Mouse (Mus musculus) hindbrain, embryonic 12.5 days (tissue): ENCODE results near the gene Slc18a2. TPM values are rescaled to one million over a fixed set of nuclear protein-coding genes. Genes with fewer than 3 reads are reported as not detected.

Experiments used
- ATAC-seq: fragments of 200-750 bp; cut with Nextera tagmentation; 2 replicates; pipeline ENCODE4 v1.8.0; 2017; ENCODE audit warnings: moderate TSS enrichment; ENCODE audit not compliant: low FRiP score
- H3K27ac ChIP-seq: fragments of 300-500 bp; sonication (generic); 2 replicates; pipeline ENCODE4 v1.5.1; 2016; ENCODE audit warnings: mild to moderate bottlenecking
- H3K27me3 ChIP-seq: fragments of 300-500 bp; sonication (generic); 2 replicates; pipeline ENCODE4 v1.6.1; 2016; ENCODE audit warnings: mild to moderate bottlenecking
- H3K36me3 ChIP-seq: fragments of 300-500 bp; sonication (generic); 2 replicates; pipeline ENCODE4 v1.6.1; 2016; ENCODE audit warnings: mild to moderate bottlenecking
- H3K4me1 ChIP-seq: fragments of 300-500 bp; sonication (generic); 2 replicates; pipeline ENCODE4 v1.6.1; 2016
- H3K4me2 ChIP-seq: fragments of 300-500 bp; sonication (generic); replicated peaks from 2 replicates; pipeline ENCODE4 v1.6.1; 2016; ENCODE audit warnings: mild to moderate bottlenecking
- H3K4me3 ChIP-seq: fragments of 300-500 bp; sonication (generic); 2 replicates; pipeline ENCODE4 v1.5.1; 2016; ENCODE audit warnings: mild to moderate bottlenecking
- H3K9ac ChIP-seq: fragments of 300-500 bp; sonication (generic); 2 replicates; pipeline ENCODE4 v1.6.1; 2016; ENCODE audit warnings: mild to moderate bottlenecking, moderate library complexity
- H3K9me3 ChIP-seq: fragments of 300-500 bp; sonication (generic); replicated peaks from 2 replicates; pipeline ENCODE4 v1.6.1; 2016; ENCODE audit warnings: mild to moderate bottlenecking
- WGBS: fragments of 180-500 bp; shearing (Covaris S2); methylation state at CpG from one replicate; pipeline ENCODE4 v1.1.7; 2016; 5-methylcytosine and 5-hydroxymethylcytosine counted together
- polyA plus RNA-seq: library from polyadenylated mRNA; unstranded; fragments of >200 nt; fragmentation: Nextera tagmentation; extraction: Ambion mirVana; gene quantifications from 2 replicates; pipeline ENCODE4 v1.2.1, GENCODE M21; 2016

Gene Slc18a2
- polyA plus RNA-seq, 1 experiment from 2014 or later = 17.9 TPM

DNA sequence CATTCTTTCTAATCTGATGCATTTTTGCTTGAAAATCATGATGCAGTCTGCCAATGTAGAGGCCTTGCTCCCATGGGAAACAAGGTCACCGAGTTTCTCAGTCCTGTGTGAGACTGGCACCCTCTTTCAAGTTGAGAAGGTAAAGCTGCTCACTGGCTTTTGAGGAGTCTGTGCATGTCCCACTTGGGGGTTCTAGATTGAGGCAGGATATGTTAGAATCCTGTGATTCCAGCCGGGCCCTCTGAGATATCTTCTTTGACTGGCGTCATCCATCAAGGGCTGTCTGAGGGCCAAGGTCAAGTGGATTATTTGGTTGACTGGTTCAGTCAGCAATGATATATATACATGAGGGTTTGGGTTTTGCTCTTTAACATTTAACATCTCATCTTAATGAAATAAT lies 21.3 kb downstream of the Slc18a2 start:
- 74% methylated on average over 3 of the region's 3 CpGs for WGBS
- no peaks in the 10 kb centered on the region for H3K9me3 ChIP-seq
- no peak overlapping the region for H3K4me3 ChIP-seq
- ATAC-seq = no peak
- no peak overlapping the region for H3K9ac ChIP-seq
- H3K27me3 ChIP-seq = no peaks in the 10 kb centered on the region
- H3K27ac ChIP-seq = no peak overlapping the region
- no peaks in the 10 kb centered on the region; the same call in 1 of the 2 replicates for H3K4me1 ChIP-seq
- H3K36me3 ChIP-seq = no peaks in the 10 kb centered on the region
- H3K4me2 ChIP-seq = no peak overlapping the region

DNA sequence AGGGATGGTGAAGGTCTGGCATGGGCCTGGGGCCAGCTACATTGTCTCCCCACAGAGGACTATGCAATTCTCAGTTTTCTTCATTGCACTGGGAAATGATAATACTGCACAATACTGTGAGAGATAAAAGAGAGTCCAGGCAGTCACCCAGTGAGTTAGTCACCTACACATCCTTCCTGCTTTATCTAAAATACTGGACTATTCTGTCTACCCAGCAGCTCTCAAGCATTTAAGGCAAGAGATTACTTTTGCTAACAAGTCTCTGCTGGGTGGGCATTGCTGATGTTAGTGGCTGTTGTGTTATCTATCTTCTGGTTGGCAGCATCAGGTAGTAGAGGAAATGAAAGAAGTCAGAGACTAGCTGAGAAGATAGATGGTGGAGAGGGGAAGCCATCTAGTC lies 28.3 kb downstream of the Slc18a2 start:
- Histone ChIP-seq H3K4me2 (no peak overlapping the region), H3K4me3 (no peak overlapping the region), H3K9ac (no peak overlapping the region), H3K36me3 (no peaks in the 10 kb centered on the region), H3K27ac (no peak overlapping the region), H3K4me1 (no peaks in the 10 kb centered on the region), H3K9me3 (no peaks in the 10 kb centered on the region), H3K27me3 (no peaks in the 10 kb centered on the region)
- no peak for ATAC-seq

DNA sequence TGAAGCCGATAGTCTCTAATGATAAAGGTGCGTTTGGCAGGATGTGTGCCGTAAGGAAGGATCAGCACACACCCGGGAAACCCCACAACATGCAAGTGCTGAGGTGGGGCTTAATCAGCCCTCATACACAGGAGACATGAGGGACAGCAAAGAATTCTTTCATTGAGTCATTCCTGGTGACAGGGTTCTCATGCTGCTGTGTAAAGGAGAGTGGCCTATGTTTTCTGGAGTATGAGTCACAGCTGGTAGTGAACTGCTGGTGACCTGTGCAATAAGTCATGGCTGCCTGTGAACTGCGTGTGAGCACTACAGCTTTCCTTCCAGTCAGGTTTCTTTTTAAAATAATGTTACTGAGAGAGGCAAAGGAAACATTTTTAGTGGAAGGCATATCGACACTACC lies 29.1 kb downstream of the Slc18a2 start:
- Histone ChIP-seq H3K4me1 (no peaks in the 10 kb centered on the region), H3K27ac (no peak overlapping the region), H3K36me3 (no peaks in the 10 kb centered on the region), H3K4me2 (no peak overlapping the region), H3K9ac (no peak overlapping the region), H3K4me3 (no peak overlapping the region), H3K9me3 (no peaks in the 10 kb centered on the region), H3K27me3 (no peaks in the 10 kb centered on the region)
- 90% methylated on average over 6 of the region's 6 CpGs for WGBS
- ATAC-seq = no peak

DNA sequence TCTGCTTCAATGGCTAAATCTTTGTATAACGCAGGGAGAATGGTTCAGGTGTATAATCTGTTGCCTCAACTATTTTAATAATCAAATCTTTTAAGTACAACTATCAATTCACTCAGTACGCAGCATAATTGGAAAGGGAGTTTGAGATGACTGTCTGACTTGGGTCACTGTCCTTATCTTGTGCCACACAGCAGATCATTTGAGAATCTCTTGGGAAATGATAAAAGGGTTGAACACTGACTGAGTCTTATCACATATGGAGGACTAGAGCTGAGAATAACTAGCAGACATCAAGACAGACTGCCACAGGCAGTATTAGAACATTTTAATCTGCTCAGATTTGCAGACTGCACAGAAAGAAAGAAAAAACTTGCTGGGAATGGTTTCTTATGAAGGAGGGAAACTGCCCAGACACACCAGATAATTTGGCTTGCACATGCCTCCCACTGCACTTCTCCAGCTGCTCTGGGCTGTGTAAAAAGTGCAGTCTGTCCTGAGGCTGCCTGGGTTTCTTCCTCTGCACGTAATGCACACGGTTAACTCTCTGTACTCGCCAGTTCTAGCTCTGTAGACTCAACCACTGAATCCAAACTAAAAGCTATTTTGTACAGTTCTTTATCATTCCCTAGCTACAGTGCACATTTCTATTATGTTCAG lies 31.6 kb downstream of the Slc18a2 start:
- Histone ChIP-seq H3K4me2 (no peak overlapping the region), H3K4me3 (no peak overlapping the region), H3K4me1 (no peaks in the 10 kb centered on the region), H3K27me3 (no peaks in the 10 kb centered on the region), H3K9me3 (no peaks in the 10 kb centered on the region), H3K27ac (no peak overlapping the region), H3K36me3 (no peaks in the 10 kb centered on the region), H3K9ac (no peak overlapping the region)
- 91% methylated on average over 5 of the region's 5 CpGs for WGBS
- ATAC-seq = no peak

DNA sequence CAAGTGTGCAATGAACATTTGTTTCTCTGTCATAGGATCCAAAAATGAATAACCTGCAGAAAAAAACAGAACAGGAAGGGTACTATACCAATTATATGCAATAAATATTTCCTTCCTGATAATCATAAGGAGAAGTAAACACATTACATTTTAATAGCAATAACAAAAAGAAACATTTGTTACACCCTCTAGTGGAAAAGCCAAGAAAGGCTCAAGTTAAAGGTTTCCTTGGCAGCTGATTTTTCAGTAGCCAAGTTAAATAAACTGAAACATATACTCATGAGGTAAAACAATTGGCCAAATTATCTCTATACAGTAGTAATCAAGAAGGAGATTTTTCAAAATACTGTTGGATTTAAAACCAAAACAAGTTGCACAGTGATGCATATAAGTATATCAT lies 54.6 kb downstream of the Slc18a2 start:
- H3K4me1 ChIP-seq = no peaks in the 10 kb centered on the region
- H3K27ac ChIP-seq = no peak overlapping the region

DNA sequence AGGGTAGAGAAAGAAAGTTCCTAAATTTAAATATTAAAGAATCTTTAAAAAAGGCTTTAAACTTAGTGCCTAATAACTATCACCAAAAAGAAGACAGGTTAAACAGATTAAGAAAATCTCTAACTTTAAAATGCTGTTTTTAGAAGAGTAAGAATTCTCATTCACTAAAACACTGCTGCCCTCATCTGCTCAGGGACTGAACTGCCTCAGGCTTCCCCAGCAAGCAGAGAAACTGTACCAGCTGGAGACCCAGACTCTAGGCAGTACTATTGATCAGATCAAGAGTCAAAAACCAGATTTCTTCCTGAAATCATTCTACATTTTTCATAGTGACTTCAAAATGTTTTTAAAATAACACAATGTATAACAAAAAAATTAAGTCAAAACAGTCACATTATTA lies 55.9 kb downstream of the Slc18a2 start:
- ATAC-seq = no peak
- H3K27ac ChIP-seq = no peak overlapping the region
- H3K9me3 ChIP-seq = no peaks in the 10 kb centered on the region
- no peaks in the 10 kb centered on the region for H3K36me3 ChIP-seq
- H3K4me3 ChIP-seq = no peak overlapping the region
- no peak overlapping the region for H3K9ac ChIP-seq
- H3K27me3 ChIP-seq = no peaks in the 10 kb centered on the region
- no peaks in the 10 kb centered on the region for H3K4me1 ChIP-seq
- no peak overlapping the region for H3K4me2 ChIP-seq

More for the DNA sequence above, 54.6 kb downstream of the Slc18a2 start:
- no peak for ATAC-seq
- Histone ChIP-seq H3K9ac (no peak overlapping the region), H3K27me3 (no peaks in the 10 kb centered on the region), H3K4me3 (no peak overlapping the region), H3K9me3 (no peaks in the 10 kb centered on the region), H3K36me3 (no peaks in the 10 kb centered on the region), H3K4me2 (no peak overlapping the region)

DNA sequence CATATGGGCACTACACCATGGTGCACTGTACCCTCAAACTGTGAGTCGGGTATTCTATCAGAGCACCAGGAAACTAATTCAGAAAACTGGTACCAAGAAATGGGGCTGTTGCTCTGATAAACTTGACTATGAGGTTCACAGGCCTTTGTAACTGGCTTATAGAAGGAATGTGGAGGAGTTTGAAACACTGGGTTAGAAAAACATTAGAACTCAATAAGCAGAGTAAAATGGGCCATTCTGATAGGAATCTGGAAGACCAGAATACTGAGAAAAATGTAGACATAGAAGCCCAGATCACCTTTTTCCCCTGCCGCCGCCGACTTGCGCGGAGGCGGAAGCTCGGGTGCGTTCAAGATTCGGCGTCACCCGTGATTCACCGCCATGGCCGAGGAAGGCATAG lies 61.3 kb downstream of the Slc18a2 start, which contains the start of gene Rps12-ps3:
Rps12-ps3 (plus strand) TSS at position 301 of the 400 bp plus-strand sequence.
- no peak for ATAC-seq
- Histone ChIP-seq H3K4me2 (no peak within 1 kb of the TSS), H3K27ac (no peak within 1 kb of the TSS), H3K27me3 (no peaks in the 10 kb centered on the region), H3K9me3 (no peaks in the 10 kb centered on the region), H3K4me3 (no peak within 1 kb of the TSS), H3K36me3 (peaks cover 7% of the 10 kb centered on the region; the same call in 1 of the 2 replicates), H3K4me1 (no peaks in the 10 kb centered on the region), H3K9ac (no peak within 1 kb of the TSS)
- WGBS = 98% methylated on average over 10 of the region's 14 CpGs

DNA sequence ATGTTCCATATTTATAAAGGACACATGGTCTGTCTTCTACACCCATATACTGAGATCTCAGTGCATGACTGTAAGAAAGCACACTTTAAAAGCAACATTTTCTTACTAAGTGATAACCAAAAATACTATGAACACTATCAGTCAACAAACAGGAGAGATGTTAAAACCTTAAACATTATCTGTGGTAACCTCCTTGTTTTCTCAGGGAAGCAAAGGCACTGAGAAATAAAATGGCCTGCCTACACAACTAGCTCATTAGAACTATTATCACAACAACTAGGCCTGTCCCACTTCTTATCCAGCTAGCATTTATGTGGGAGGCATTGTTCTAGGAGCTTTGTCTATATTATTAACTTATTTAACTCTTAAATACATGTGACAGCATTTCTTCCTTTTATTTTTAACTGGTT lies 70.1 kb downstream of the Slc18a2 start:
- Histone ChIP-seq H3K9me3 (no peaks in the 10 kb centered on the region), H3K27me3 (no peaks in the 10 kb centered on the region), H3K4me2 (no peak overlapping the region), H3K9ac (no peak overlapping the region), H3K4me3 (no peak overlapping the region), H3K4me1 (no peaks in the 10 kb centered on the region), H3K36me3 (peaks cover 6% of the 10 kb centered on the region; the same call in 1 of the 2 replicates), H3K27ac (no peak overlapping the region)
- no peak for ATAC-seq

DNA sequence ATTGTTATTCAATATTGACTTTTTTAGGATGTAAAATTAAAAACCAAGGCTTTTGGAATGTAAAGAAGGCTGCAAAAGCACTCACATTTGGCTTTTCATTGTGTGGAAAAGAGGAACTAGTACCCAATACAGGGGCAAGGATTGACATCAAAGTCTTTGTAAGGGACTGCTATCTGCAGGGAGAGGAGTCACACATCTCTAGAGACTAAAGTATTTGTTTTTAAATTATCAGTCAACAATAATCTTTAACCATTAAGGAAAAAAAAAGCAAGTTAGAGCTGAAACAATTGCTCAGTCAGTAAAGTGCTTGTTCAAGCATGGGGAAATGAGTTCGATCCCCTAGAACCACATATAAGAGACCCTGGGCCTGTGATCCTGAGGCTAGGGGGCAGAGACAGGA lies 76.0 kb downstream of the Slc18a2 start:
- WGBS = 95% methylated on average over 1 of the region's 1 CpGs

DNA sequence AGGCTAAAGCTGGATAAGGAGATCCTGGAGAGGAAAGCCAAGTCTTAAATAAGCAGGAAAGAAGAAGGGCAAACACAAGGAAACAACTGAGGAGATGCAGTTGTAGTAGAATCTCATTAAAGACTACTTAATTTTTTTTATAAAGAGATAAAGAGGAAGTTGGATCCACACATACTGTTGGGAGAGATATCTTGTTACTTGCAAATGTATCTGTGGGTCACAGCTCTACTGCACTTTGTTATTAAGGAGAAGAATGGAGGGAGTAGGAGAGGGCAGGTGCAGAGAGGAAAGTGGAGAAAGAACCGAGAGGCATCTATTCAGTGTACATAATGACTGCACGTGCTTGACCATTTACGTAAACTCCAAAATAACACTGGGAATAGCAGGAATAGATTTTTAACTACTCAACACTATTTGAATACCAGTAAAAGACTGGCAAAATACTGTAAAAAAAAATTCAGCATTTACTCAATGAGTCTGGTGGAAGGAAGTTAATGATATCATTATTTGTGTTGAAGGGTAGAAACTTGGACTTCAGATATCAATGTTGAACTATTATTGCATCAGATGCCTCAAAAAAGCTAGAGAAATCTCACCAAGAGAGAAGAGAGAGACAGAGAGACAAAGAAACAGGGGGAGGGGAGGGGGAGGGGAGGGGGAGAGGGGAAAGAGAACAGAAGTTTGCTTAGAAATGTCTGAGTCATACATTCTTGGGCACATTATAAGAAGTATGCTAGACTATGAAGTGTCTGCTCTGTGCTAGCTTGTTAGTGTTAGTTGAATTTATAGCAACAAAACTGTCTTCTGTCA lies 77.4 kb downstream of the Slc18a2 start:
- no peak for ATAC-seq
- peaks cover 13% of the 10 kb centered on the region for H3K4me1 ChIP-seq
- 91% methylated on average over 3 of the region's 3 CpGs for WGBS

More for the DNA sequence above, 76.0 kb downstream of the Slc18a2 start:
- H3K27me3 ChIP-seq = no peaks in the 10 kb centered on the region
- no peak for ATAC-seq
- no peaks in the 10 kb centered on the region for H3K9me3 ChIP-seq
- H3K4me3 ChIP-seq = no peak overlapping the region
- H3K4me2 ChIP-seq = no peak overlapping the region
- peaks cover 7% of the 10 kb centered on the region for H3K4me1 ChIP-seq
- no peak overlapping the region for H3K9ac ChIP-seq
- no peaks in the 10 kb centered on the region for H3K36me3 ChIP-seq
- H3K27ac ChIP-seq = no peak overlapping the region

DNA sequence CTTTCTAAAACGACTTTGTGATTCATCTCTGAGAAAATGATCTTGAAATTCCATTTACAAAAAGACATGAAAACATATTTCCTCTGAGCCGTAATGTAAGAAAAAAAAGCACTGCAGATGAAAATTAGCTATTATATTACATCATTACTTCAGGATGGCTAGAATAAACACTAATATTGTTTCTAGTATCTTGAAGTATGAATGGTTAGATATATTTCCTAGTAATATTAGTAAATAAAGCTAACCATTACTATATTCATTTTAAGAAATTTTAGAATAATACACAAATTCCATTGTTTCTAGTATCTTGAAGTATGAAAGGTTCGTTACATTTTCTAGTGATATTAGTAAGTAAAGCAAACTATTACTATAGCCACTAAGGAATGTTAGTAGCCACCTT lies 79.2 kb downstream of the Slc18a2 start:
- 92% methylated on average over 3 of the region's 3 CpGs for WGBS
- ATAC-seq = no peak
- no peak overlapping the region for H3K4me2 ChIP-seq
- no peak overlapping the region for H3K9ac ChIP-seq
- no peaks in the 10 kb centered on the region for H3K27me3 ChIP-seq
- no peaks in the 10 kb centered on the region for H3K9me3 ChIP-seq
- H3K27ac ChIP-seq = no peak overlapping the region
- peaks cover 27% of the 10 kb centered on the region for H3K4me1 ChIP-seq
- no peak overlapping the region for H3K4me3 ChIP-seq
- H3K36me3 ChIP-seq = no peaks in the 10 kb centered on the region

More for the DNA sequence above, 77.4 kb downstream of the Slc18a2 start:
- Histone ChIP-seq H3K36me3 (no peaks in the 10 kb centered on the region), H3K4me3 (no peak overlapping the region), H3K4me2 (no peak overlapping the region), H3K9ac (no peak overlapping the region), H3K27me3 (no peaks in the 10 kb centered on the region), H3K27ac (no peak overlapping the region), H3K9me3 (no peaks in the 10 kb centered on the region)

DNA sequence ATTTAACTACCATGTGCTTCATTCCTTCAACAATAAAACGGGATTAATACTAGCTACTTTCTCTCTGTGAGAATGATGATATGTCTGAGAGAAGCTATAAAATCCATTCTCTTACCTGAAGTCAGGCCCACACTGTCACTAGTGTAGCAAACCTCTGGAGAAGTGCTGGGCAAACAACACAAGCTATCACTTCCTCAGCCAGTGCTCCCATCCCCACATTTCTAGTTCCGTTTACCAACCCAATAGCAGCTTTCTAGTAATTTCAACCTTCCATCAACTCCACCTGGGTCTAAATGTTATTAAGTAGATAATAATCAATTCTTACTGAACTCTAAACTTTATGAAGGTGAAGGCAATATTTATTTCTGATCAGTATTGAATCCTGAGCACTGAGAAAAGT lies 82.3 kb downstream of the Slc18a2 start:
- Histone ChIP-seq H3K36me3 (no peaks in the 10 kb centered on the region), H3K4me2 (peak overlapping the region; percentile 99), H3K9me3 (no peaks in the 10 kb centered on the region), H3K4me3 (peak overlapping the region; percentile 86), H3K4me1 (peaks cover 35% of the 10 kb centered on the region), H3K9ac (peak overlapping the region; percentile 35; the same call in 1 of the 2 replicates), H3K27me3 (no peaks in the 10 kb centered on the region), H3K27ac (no peak overlapping the region)
- WGBS = 48% methylated on average over 2 of the region's 2 CpGs
- no peak for ATAC-seq

DNA sequence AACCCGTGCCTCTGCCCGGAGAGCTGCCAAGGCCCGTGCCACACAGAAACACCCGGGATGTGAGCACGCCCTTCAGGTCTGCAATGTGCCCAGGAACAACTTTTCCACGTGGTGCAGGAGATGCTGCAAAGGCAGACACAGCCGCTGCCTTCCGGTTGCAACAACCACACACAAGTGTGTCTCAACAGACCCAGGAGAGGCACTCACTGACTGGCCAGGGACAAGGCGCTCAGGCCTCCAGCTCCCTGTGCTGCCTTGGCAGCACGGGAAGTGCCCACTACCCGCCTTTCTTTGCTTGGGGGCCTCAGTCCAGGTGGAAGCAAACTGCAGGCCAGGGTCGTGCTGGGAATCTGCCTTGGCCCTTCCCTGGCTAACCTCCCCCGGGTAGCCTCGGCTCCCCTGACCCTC lies 83.6 kb downstream of the Slc18a2 start:
- Histone ChIP-seq H3K36me3 (no peaks in the 10 kb centered on the region), H3K4me3 (peak overlapping the region; percentile 86), H3K9me3 (no peaks in the 10 kb centered on the region), H3K4me1 (peaks cover 35% of the 10 kb centered on the region), H3K27me3 (no peaks in the 10 kb centered on the region), H3K27ac (peak overlapping the region; percentile 93; the same call in 1 of the 2 replicates), H3K9ac (peak overlapping the region; percentile 86), H3K4me2 (peak overlapping the region; percentile 99)
- WGBS = under 1% methylated on average over 14 of the region's 14 CpGs
- ATAC-seq = no peak
